Comparison of ENCODE assay signal across 11 mouse cellular contexts in genomic region chr4:141421423-141421822, GRCm38 (mm10). TPM values are rescaled to one million over a fixed set of nuclear protein-coding genes. Genes with fewer than 3 reads are reported as not detected.
DNase-seq lines count a peak whose midpoint lies in the region; ATAC-seq and TF ChIP-seq lines count a peak whose summit lies in the region.
"Had no signal": no experiment of that assay in that cellular context is flagged by ENCODE, and none has a peak within 500 bp of the region (broad histone marks: within the 10 kb centered on the region; RNA-seq: fewer than 3 reads in every experiment).

No protein-coding gene starts in this region.

- H3K4me3 ChIP-seq in limb, embryonic 14.5 days (replicated peaks; ENCODE audit: low read length), result no peak overlapping the region
- H3K4me3 ChIP-seq in hindbrain, embryonic 10.5 days, result no peak overlapping the region
- H3K4me3 ChIP-seq: hindbrain, embryonic 13.5 days; liver, embryonic 12.5 days had no signal

- no peak overlapping the region for H3K4me2 ChIP-seq in limb, embryonic 14.5 days (replicated peaks; ENCODE audit: low read depth, low read length, severe bottlenecking)
- H3K4me2 ChIP-seq: hindbrain, embryonic 13.5 days; liver, embryonic 12.5 days had no signal

- no peaks in the 10 kb centered on the region for H3K27me3 ChIP-seq in limb, embryonic 14.5 days (ENCODE audit: control insufficient read depth, insufficient read depth, low read length)
- peaks cover 52% of the 10 kb centered on the region for H3K27me3 ChIP-seq in hindbrain, embryonic 10.5 days (ENCODE audit: insufficient read depth, poor library complexity, severe bottlenecking)

- no peak for TF ChIP-seq POLR2A in limb, embryonic 14.5 days (IDR thresholded peaks at IDR 0.05; ENCODE audit: borderline replicate concordance, extremely low read depth, insufficient read depth, insufficient read length)

- ATAC-seq in limb, embryonic 14.5 days (ENCODE audit: low FRiP score, low read depth), result no peak
- no peak for ATAC-seq in inflammation-experienced regulatory T-cells, adult 6 months
- ATAC-seq: liver, embryonic 12.5 days had no signal

- H3K9me3 ChIP-seq in limb, embryonic 14.5 days (ENCODE audit: control insufficient read depth, low read length), result no peaks in the 10 kb centered on the region
- no peaks in the 10 kb centered on the region for H3K9me3 ChIP-seq in hindbrain, embryonic 10.5 days
- H3K9me3 ChIP-seq: hindbrain, embryonic 13.5 days; liver, embryonic 12.5 days had no signal

- no peak overlapping the region for H3K27ac ChIP-seq in limb, embryonic 14.5 days (replicated peaks; ENCODE audit: low read depth, low read length)
- no peak overlapping the region for H3K27ac ChIP-seq in hindbrain, embryonic 10.5 days
- H3K27ac ChIP-seq: hindbrain, embryonic 13.5 days; liver, embryonic 12.5 days had no signal

- peaks cover 19% of the 10 kb centered on the region for H3K4me1 ChIP-seq in limb, embryonic 14.5 days (ENCODE audit: control insufficient read depth, insufficient read depth, low read length)
- H3K4me1 ChIP-seq in hindbrain, embryonic 10.5 days (replicated peaks), result peaks cover 41% of the 10 kb centered on the region

- 53% methylated on average over 14 of the region's 14 CpGs for WGBS in limb, embryonic 14.5 days
- WGBS in hindbrain, embryonic 10.5 days, result 73% methylated on average over 14 of the region's 14 CpGs

- no peaks in the 10 kb centered on the region for H3K36me3 ChIP-seq in limb, embryonic 14.5 days (ENCODE audit: control insufficient read depth, insufficient read depth, low read length)
- no peaks in the 10 kb centered on the region for H3K36me3 ChIP-seq in hindbrain, embryonic 10.5 days
- H3K36me3 ChIP-seq: hindbrain, embryonic 13.5 days; liver, embryonic 12.5 days had no signal

- DNase-seq in adrenal gland, postnatal 14 days, result peak; percentile 61
- DNase-seq in adrenal gland, adult 18-20 months (ENCODE audit: low spot score in 2 of 2), result no peak
- DNase-seq in MN1 (ENCODE audit: low spot score), result peak; percentile 87
- DNase-seq in heart, adult 18-20 months, result peak; percentile 88 to 90
- DNase-seq in limb, embryonic 14.5 days (ENCODE audit: low spot score), result no peak
- no peak for DNase-seq in hindbrain, embryonic 10.5 days (ENCODE audit: low spot score)
- DNase-seq in layer of hippocampus, postnatal 25 days (ENCODE audit: extremely low spot score in 1 of 2, low spot score in 1 of 2), result no peak

- peak overlapping the region; percentile 25; the same call in 1 of the 2 replicates for H3K9ac ChIP-seq in limb, embryonic 14.5 days (ENCODE audit: low read depth, low read length, severe bottlenecking)
- H3K9ac ChIP-seq: hindbrain, embryonic 13.5 days; liver, embryonic 12.5 days had no signal

RNA-seq across cellular contexts. Expression of gene Hspb7, which starts 0.8 kb away (rescaled TPM):
- 0.19 and 1.5 TPM in 2 replicates for total RNA-seq in adrenal gland, postnatal 14 days (2021)
- under 1 TPM; 0.20 to 0.86 TPM for total RNA-seq in adrenal gland, adult 18-20 months (2021)
- 1,000 to 10,000 TPM; 1,275 to 1,343 TPM for total RNA-seq in heart, adult 18-20 months (2021)
- 3.0 and 3.2 TPM in 2 replicates for polyA plus RNA-seq in limb, embryonic 14.5 days (2012; rRNA removed)
- 0.43 and 1.3 TPM in 2 replicates for polyA plus RNA-seq in limb, embryonic 14.5 days (2014; fragmentation: Nextera tagmentation; extraction: Ambion mirVana)
- polyA plus RNA-seq in inflammation-experienced regulatory T-cells, adult 6 months (2017; shearing (Covaris generic)), result not detected
- not detected in 2 replicates for polyA plus RNA-seq in hindbrain, embryonic 10.5 days (2016; fragmentation: Nextera tagmentation; extraction: Ambion mirVana)
- total RNA-seq in layer of hippocampus, postnatal 25 days (2021), result not detected
- polyA plus RNA-seq: neural tube, embryonic 11.5 days had no signal

RNA-seq across cellular contexts. Expression of gene Clcnkb, which starts 5.6 kb away (rescaled TPM):
- not detected in 2 replicates for total RNA-seq in adrenal gland, postnatal 14 days (2021)
- not detected for total RNA-seq in adrenal gland, adult 18-20 months (2021)
- under 1 TPM; 0.36 to 0.57 TPM for total RNA-seq in heart, adult 18-20 months (2021)
- 0.21 TPM in 1 of 2 replicates, not detected in the other for polyA plus RNA-seq in limb, embryonic 14.5 days (2012; rRNA removed)
- 0.51 TPM in 1 of 2 replicates, not detected in the other for polyA plus RNA-seq in limb, embryonic 14.5 days (2014; fragmentation: Nextera tagmentation; extraction: Ambion mirVana)
- polyA plus RNA-seq in inflammation-experienced regulatory T-cells, adult 6 months (2017; shearing (Covaris generic)), result not detected
- 0.11 TPM in 1 of 2 replicates, not detected in the other for polyA plus RNA-seq in hindbrain, embryonic 10.5 days (2016; fragmentation: Nextera tagmentation; extraction: Ambion mirVana)
- not detected for total RNA-seq in layer of hippocampus, postnatal 25 days (2021)
- polyA plus RNA-seq: hindbrain, embryonic 13.5 days; liver, embryonic 12.5 days; neural tube, embryonic 11.5 days had no signal

RNA-seq across cellular contexts. Expression of gene Srarp, which starts 14.5 kb away (rescaled TPM):
- not detected in 2 replicates for total RNA-seq in adrenal gland, postnatal 14 days (2021)
- under 1 TPM in 1 of 2 experiments, not detected in 1; 0.35 TPM for total RNA-seq in adrenal gland, adult 18-20 months (2021)
- 1 to 10 TPM; 1.2 TPM for total RNA-seq in heart, adult 18-20 months (2021)
- polyA plus RNA-seq in limb, embryonic 14.5 days (2012; rRNA removed), result not detected in 2 replicates
- polyA plus RNA-seq in limb, embryonic 14.5 days (2014; fragmentation: Nextera tagmentation; extraction: Ambion mirVana), result not detected in 2 replicates
- not detected for polyA plus RNA-seq in inflammation-experienced regulatory T-cells, adult 6 months (2017; shearing (Covaris generic))
- polyA plus RNA-seq in hindbrain, embryonic 10.5 days (2016; fragmentation: Nextera tagmentation; extraction: Ambion mirVana), result not detected in 2 replicates
- total RNA-seq in layer of hippocampus, postnatal 25 days (2021), result 1 to 10 TPM; 3.5 to 4.7 TPM
- polyA plus RNA-seq: hindbrain, embryonic 13.5 days; liver, embryonic 12.5 days; neural tube, embryonic 11.5 days had no signal

RNA-seq across cellular contexts. Expression of gene Clcnka, which starts 22.9 kb away (rescaled TPM):
- total RNA-seq in adrenal gland, postnatal 14 days (2021), result not detected in 2 replicates
- not detected for total RNA-seq in adrenal gland, adult 18-20 months (2021)
- total RNA-seq in heart, adult 18-20 months (2021), result not detected
- 0.75 and 1.3 TPM in 2 replicates for polyA plus RNA-seq in limb, embryonic 14.5 days (2012; rRNA removed)
- 0.36 and 0.61 TPM in 2 replicates for polyA plus RNA-seq in limb, embryonic 14.5 days (2014; fragmentation: Nextera tagmentation; extraction: Ambion mirVana)
- polyA plus RNA-seq in inflammation-experienced regulatory T-cells, adult 6 months (2017; shearing (Covaris generic)), result not detected
- 0.31 and 0.33 TPM in 2 replicates for polyA plus RNA-seq in hindbrain, embryonic 10.5 days (2016; fragmentation: Nextera tagmentation; extraction: Ambion mirVana)
- total RNA-seq in layer of hippocampus, postnatal 25 days (2021), result under 1 TPM in 1 of 2 experiments, not detected in 1; 0.23 TPM
- polyA plus RNA-seq: liver, embryonic 12.5 days; neural tube, embryonic 11.5 days had no signal

RNA-seq across cellular contexts. Expression of gene Zbtb17, which starts 23.0 kb away (rescaled TPM):
- 17.0 and 19.4 TPM in 2 replicates for total RNA-seq in adrenal gland, postnatal 14 days (2021)
- 10 to 100 TPM; 18.6 to 20.5 TPM for total RNA-seq in adrenal gland, adult 18-20 months (2021)
- total RNA-seq in heart, adult 18-20 months (2021), result 10 to 100 TPM; 25.5 to 26.5 TPM
- 48.5 and 55.0 TPM in 2 replicates for polyA plus RNA-seq in limb, embryonic 14.5 days (2012; rRNA removed)
- 29.0 and 30.5 TPM in 2 replicates for polyA plus RNA-seq in limb, embryonic 14.5 days (2014; fragmentation: Nextera tagmentation; extraction: Ambion mirVana)
- 10 to 100 TPM; 12.6 to 16.9 (median 14.1) TPM for polyA plus RNA-seq in inflammation-experienced regulatory T-cells, adult 6 months (2017; shearing (Covaris generic))
- 52.6 and 60.8 TPM in 2 replicates for polyA plus RNA-seq in hindbrain, embryonic 10.5 days (2016; fragmentation: Nextera tagmentation; extraction: Ambion mirVana)
- total RNA-seq in layer of hippocampus, postnatal 25 days (2021), result 10 to 100 TPM; 32.2 to 33.6 TPM

Comparison
In these comparisons a context has a peak if more than half of its experiments do, and no peak if none do; other contexts are left out.
1. DNase-seq: peak in adrenal gland, postnatal 14 days (single experiment), MN1 (single experiment) and heart, adult 18-20 months (2 of 2); none in adrenal gland, adult 18-20 months (0 of 2), limb, embryonic 14.5 days (single experiment), hindbrain, embryonic 10.5 days (single experiment) and layer of hippocampus, postnatal 25 days (0 of 2).
2. RNA of gene Hspb7, which starts 0.8 kb away (total RNA-seq): 1,275 to 1,343 TPM in heart, adult 18-20 months; 0.20 to 0.86 TPM in adrenal gland, adult 18-20 months, 0.19 to 1.5 TPM in adrenal gland, postnatal 14 days and not detected in layer of hippocampus, postnatal 25 days; every median in the first group is over 100 times any median in the second.